Mouse (Mus musculus) limb, embryonic 15.5 days (tissue): ENCODE results near the gene Kcnn1. TPM values are rescaled to one million over a fixed set of nuclear protein-coding genes. Genes with fewer than 3 reads are reported as not detected.
"Not testable (repeated sequence)": the region's sequence is repeated elsewhere in the genome, so short reads cannot be mapped to it uniquely, and the experiment has no call there.

Source experiments
- ATAC-seq: fragments of 200-750 bp; cut with Nextera tagmentation; 2 replicates; pipeline ENCODE4 v1.8.0; 2017; ENCODE audit warnings: low read depth, moderate TSS enrichment; ENCODE audit not compliant: insufficient number of reproducible peaks, low FRiP score, low TSS enrichment
- H3K27ac ChIP-seq: fragments of 300-500 bp; sonication (generic); 2 replicates; pipeline ENCODE4 v1.5.1; 2015; ENCODE audit warnings: moderate library complexity, mild to moderate bottlenecking, inconsistent platforms
- H3K27me3 ChIP-seq: fragments of 300-500 bp; sonication (generic); 2 replicates; pipeline ENCODE4 v1.6.1; 2015; ENCODE audit warnings: inconsistent platforms
- H3K36me3 ChIP-seq: fragments of 300-500 bp; sonication (generic); 2 replicates; pipeline ENCODE4 v1.6.1; 2015; ENCODE audit warnings: inconsistent platforms
- H3K4me1 ChIP-seq: fragments of 300-500 bp; sonication (generic); 2 replicates; pipeline ENCODE4 v1.6.1; 2015; ENCODE audit warnings: inconsistent platforms
- H3K4me2 ChIP-seq: fragments of 300-500 bp; sonication (generic); 2 replicates; pipeline ENCODE4 v1.6.1; 2015; ENCODE audit warnings: mild to moderate bottlenecking, inconsistent platforms
- H3K4me3 ChIP-seq: fragments of 300-500 bp; sonication (generic); 2 replicates; pipeline ENCODE4 v1.5.1; 2015; ENCODE audit warnings: mild to moderate bottlenecking, inconsistent platforms
- H3K9ac ChIP-seq: fragments of 300-500 bp; sonication (generic); 2 replicates; pipeline ENCODE4 v1.6.1; 2015; ENCODE audit warnings: inconsistent platforms
- H3K9me3 ChIP-seq: fragments of 300-500 bp; sonication (generic); 2 replicates; pipeline ENCODE4 v1.6.1; 2016; ENCODE audit warnings: inconsistent platforms
- WGBS: fragments of 180-500 bp; shearing (Covaris S2); methylation state at CpG from one replicate; pipeline ENCODE4 v1.1.7; 2015; 5-methylcytosine and 5-hydroxymethylcytosine counted together
- polyA plus RNA-seq: library from polyadenylated mRNA; unstranded; fragments of >200 nt; fragmentation: Nextera tagmentation; extraction: Ambion mirVana; gene quantifications from 2 replicates; pipeline ENCODE4 v1.2.1, GENCODE M21; 2015

The Kcnn1 gene
- polyA plus RNA-seq, 1 experiment from 2014 or later, result 3.1 TPM

DNA sequence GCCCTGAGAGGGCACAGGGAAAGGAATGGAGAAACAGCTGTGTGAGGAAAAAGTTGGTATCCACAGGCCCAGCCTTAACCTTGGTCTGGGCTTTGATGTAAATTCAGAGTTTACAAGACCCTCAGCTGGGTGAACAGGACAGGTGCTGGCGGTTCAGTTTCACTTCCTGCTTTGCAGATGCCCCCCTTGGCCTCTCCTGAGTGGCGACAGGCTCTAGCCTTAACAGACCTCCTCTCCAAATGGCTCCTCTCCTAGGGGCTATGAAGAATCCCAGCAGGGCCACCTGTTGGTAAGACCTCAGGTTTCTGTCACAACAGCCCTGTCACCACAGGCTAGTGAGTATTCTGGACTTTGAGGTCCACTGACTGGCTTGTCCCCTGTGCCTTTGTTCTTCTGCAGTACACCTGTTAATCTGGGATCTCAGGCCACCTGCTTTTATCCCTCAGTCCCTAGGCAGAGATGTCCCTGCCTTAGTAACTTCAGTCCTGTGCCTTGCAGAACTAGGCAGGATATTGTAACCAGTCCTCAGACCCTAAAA, 35.7 kb upstream of the Kcnn1 start:
- Histone ChIP-seq H3K4me3 (no peak overlapping the region), H3K4me1 (peaks cover 20% of the 10 kb centered on the region), H3K9me3 (no peaks in the 10 kb centered on the region), H3K27me3 (peaks cover 11% of the 10 kb centered on the region), H3K9ac (no peak overlapping the region), H3K4me2 (no peak overlapping the region), H3K27ac (no peak overlapping the region), H3K36me3 (peaks cover 22% of the 10 kb centered on the region)
- WGBS, result 23% methylated on average over 2 of the region's 2 CpGs
- ATAC-seq, result no peak

DNA sequence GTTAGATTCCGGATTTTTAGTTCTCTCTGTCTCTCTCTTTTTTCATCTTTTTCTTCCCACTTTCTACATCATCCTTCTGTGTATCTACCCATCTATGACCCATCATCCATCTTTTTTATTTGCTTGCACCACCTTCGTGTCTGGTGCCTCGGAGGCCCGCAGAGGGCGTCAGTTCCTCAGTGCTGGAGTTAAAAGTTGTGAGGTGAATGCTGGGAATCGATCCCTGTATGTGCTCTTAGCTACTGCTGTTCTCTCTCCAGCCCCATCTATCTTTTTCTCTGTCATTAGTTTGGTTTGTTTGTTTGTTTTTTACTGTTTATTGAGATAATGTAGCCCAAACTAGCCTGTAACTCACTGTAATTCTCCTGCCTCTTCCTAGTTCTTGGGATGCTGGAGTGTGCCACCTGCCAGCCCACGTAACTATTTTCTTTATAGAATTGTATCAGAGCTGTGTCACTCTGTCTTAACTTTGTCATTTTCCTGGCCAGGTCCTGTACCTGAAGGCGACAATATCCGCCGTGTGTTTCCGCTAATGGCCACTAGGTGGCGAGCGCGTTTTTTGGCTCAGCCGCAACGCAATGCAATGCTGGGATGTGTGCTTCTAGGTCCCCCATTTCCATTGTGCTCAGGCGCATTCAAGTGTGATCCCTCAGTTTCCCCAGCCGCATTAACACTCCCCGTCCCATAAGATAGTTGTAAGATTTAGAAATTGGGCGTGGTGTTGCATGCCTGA, 34.8 kb upstream of the Kcnn1 start:
- Histone ChIP-seq H3K9ac (peak overlapping the region; percentile 77), H3K4me3 (peak overlapping the region; percentile 85)
- peak; percentile 27; the same call in 1 of the 2 replicates for ATAC-seq

DNA sequence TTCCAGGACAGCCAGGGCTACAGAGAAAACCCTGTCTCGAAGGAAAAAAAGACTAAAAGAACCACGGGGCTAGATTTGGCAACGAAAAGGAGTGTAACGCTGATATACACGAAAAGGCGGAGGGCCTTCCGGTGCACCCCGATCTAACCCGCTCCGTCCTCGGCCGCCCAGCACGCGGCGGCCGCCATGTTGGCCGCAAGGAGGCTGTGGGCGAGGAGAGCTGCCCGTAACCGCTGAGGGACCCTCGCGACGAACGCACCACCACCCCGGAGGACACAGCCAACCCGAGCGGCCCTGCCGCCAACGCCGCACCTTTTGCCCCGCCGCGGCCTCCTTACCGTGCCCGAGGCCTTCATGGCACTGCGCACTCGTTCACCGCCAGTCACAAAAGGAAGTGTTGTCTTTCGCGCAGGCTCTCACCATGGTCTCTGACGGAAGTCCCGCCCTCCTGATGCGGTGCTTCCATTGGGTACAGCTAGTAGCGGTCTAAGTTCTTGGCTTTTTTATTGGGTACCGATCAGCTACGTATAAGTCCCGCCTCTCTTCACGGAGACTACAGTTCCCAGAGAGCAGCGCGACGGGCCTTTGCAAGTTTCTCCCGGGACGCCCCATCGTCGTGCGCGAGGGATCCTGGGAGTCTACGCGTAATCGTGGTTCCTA, 34.1 kb upstream of the Kcnn1 start, which contains the start of gene Rpl18a:
Gene Rpl18a, minus strand, starts transcription at position 392 of the 660 bp plus-strand sequence.
- Histone ChIP-seq H3K27ac (peak within 1 kb of the TSS; percentile 90), H3K4me3 (peak within 1 kb of the TSS; percentile 85), H3K27me3 (peaks cover 27% of the 10 kb centered on the region), H3K4me1 (peaks cover 32% of the 10 kb centered on the region), H3K4me2 (peak within 1 kb of the TSS; percentile 76), H3K36me3 (peaks cover 27% of the 10 kb centered on the region), H3K9ac (peak within 1 kb of the TSS; percentile 98), H3K9me3 (no peaks in the 10 kb centered on the region)
- under 1% methylated on average over 60 of the region's 60 CpGs for WGBS
- ATAC-seq, result peak; percentile 98

More for the DNA sequence above, 34.8 kb upstream of the Kcnn1 start:
- Histone ChIP-seq H3K27ac (peak overlapping the region; percentile 90), H3K36me3 (peaks cover 27% of the 10 kb centered on the region), H3K4me2 (peak overlapping the region; percentile 75), H3K27me3 (peaks cover 20% of the 10 kb centered on the region), H3K4me1 (peaks cover 25% of the 10 kb centered on the region), H3K9me3 (no peaks in the 10 kb centered on the region)
- under 1% methylated on average over 20 of the region's 20 CpGs for WGBS

DNA sequence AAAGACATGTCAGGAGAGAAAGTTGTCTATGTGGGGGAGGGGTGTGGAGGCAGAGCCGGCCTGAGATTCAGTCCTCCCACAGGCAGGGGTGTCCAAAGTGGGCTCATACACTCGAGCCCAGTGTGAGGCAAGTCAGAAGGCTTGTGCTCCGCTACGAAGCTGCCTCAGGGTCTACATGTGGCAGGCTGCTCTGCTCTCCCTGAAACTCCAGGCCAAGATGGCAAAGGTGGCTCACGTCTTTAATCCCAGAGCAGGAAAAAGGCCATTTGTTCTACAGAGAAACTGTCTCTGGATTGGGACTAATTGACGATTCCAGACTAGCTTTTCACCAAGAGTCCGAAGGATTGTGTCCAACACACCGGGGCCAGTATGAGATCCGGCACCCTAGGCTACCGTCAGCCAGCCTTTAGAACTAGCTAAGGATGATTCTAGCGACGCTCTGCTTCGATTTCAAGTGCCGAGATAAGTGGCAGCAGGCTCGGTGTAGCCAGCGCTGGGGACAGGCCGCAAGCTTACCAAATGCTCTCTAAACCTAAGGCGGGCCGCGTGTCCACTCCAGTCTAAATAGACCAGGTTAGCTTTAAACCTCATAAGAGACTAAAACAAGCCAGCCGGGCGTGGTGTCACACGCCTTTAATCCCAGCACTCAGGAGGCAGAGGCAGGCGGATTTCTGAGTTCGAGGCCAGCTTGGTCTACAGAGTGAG, 33.4 kb upstream of the Kcnn1 start:
- H3K9me3 ChIP-seq, result no peaks in the 10 kb centered on the region
- H3K27ac ChIP-seq, result peak overlapping the region; percentile 72
- peaks cover 39% of the 10 kb centered on the region for H3K4me1 ChIP-seq
- H3K27me3 ChIP-seq, result peaks cover 34% of the 10 kb centered on the region
- H3K4me2 ChIP-seq, result peak overlapping the region; percentile 76
- peaks cover 27% of the 10 kb centered on the region for H3K36me3 ChIP-seq
- peak overlapping the region; percentile 98 for H3K9ac ChIP-seq
- 1% methylated on average over 25 of the region's 25 CpGs for WGBS
- no peak for ATAC-seq
- H3K4me3 ChIP-seq, result peak overlapping the region; percentile 85

DNA sequence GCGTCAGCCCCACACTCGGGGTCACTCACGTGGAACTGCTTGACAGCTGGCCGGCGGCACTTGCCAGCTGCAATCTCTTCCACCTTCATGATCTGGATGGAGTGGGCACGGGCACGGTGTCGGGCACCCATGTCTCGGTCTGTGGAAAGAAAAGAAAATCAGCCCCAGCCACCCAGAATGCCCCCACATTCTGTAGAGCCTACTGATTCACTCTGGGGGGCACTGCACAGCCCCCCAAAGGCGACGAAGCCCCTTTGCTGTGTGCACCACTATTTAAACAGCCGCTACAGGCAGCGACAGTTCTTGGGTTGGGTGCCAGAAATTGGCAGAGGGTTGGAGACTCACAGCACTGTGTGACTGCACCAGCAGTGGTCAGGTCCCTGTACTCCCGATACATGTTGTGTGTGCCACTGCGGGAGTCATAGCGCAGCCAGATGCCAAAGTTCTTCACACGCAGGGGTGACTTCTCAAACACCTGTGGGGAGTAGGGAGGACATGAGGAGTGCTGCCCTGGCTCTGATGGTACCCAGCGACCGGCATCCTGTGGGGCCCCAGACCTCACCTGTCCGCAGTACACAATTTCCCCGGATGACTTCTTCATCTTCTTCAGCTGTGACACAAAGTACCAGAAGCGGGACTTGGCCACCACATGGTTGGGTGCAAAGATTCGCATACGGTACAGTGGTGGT, 32.7 kb upstream of the Kcnn1 start:
- not testable (repeated sequence) for ATAC-seq
- WGBS, result 80% methylated on average over 24 of the region's 24 CpGs
- peaks cover 41% of the 10 kb centered on the region for H3K27me3 ChIP-seq

DNA sequence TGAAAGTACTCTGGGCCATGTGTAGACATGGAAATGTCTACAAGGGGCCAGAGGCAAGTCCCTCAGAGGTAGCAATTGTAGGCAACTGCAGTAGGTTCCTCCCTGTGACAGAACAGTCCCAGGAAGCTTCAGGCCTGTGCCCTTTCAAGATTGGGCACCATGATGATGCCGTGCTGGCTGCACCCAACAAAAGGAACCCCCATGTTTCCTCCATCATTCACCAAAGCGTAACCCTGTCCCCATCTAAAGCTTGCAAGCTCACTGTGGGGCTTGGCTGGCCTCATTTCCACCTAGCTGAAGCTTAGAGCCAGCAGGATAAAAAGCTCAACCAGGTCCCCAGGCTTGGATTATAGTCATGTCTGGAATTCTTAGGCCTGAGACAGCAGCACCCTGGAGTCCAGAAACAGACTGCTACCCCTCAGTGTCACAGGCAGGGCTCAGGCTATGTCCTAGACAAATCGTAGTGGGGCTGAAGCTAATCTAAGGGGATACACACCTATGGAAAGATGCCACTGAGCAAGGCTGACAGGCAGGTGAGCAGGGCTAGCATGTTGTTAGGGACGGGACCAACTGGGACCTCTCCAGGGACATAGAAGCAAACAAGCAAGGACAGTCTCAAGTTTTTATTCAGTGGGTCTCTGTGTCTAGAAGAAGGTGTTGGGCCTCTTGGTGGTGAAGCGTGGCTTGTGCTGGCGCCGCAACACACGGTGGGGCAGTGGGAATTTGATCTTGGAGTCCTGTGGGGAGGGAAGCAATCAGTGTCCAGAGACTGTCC, 31.9 kb upstream of the Kcnn1 start:
- Histone ChIP-seq H3K27ac (no peak overlapping the region), H3K9me3 (no peaks in the 10 kb centered on the region), H3K4me2 (no peak overlapping the region), H3K36me3 (peaks cover 27% of the 10 kb centered on the region), H3K27me3 (peaks cover 49% of the 10 kb centered on the region), H3K4me3 (no peak overlapping the region), H3K9ac (no peak overlapping the region), H3K4me1 (peaks cover 40% of the 10 kb centered on the region)
- no peak for ATAC-seq
- WGBS, result 90% methylated on average over 8 of the region's 8 CpGs

More for the DNA sequence above, 32.7 kb upstream of the Kcnn1 start:
- peak overlapping the region; percentile 76 for H3K4me2 ChIP-seq
- peaks cover 27% of the 10 kb centered on the region for H3K36me3 ChIP-seq
- not testable (repeated sequence) for H3K9me3 ChIP-seq, H3K27ac ChIP-seq
- peak overlapping the region; percentile 98 for H3K9ac ChIP-seq
- H3K4me1 ChIP-seq, result peaks cover 40% of the 10 kb centered on the region
- peak overlapping the region; percentile 85 for H3K4me3 ChIP-seq

DNA sequence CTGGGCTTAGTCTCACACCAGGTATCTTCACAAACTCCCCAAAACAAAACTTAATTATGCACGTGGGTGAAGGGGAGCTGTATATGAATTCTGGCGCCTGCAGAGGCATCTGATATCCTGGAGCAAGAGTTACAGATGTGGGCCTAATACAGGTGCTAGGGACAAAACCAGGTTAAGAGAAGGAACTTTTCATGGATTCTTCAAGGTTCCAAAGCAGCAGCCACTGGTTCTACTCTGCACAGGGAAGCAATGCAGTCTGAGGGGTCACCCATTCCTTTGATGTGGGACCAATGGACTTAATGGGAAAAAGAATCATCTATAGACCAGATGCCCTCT, 31.3 kb upstream of the Kcnn1 start:
- Histone ChIP-seq H3K36me3 (peaks cover 27% of the 10 kb centered on the region), H3K9ac (no peak overlapping the region), H3K27me3 (peaks cover 50% of the 10 kb centered on the region), H3K4me2 (no peak overlapping the region), H3K4me1 (peaks cover 40% of the 10 kb centered on the region), H3K27ac (no peak overlapping the region), H3K4me3 (no peak overlapping the region), H3K9me3 (no peaks in the 10 kb centered on the region)
- WGBS, result 54% methylated on average over 2 of the region's 2 CpGs
- no peak for ATAC-seq

DNA sequence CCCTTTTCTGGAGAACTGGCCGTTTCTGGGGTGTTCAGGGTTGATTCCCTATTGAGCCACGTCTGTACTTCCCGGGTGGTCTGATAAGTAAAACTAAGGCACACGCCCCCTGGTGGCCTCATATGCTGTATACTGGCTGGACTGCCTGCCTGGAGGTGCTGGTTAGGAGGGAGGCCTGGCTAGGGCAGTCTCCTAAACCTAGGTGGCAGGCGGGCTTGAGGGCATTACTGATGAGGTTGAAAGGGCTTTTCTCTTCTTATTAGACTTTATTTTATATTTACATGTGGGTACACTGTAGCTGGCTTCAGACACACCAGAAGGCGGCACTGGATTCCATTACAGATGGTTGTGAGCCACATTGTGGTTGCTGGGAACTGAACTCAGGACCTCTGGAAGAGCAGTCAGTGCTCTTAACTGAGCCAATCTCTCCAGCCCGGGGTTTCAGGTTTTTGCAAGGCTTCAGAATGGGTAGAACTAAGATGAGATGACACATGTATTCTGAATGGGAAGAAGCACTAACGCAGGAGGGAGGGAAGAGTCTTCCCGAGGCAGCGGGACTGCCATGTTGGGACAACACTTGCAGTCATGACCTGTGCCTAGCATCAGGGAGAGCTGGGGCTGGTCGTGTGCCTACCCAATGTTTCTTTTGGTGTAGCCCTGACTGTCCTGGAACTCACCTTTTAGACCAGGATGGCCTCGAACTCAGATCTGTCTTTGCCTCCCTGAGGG, 30.8 kb upstream of the Kcnn1 start:
- Histone ChIP-seq H3K9ac (no peak overlapping the region), H3K36me3 (peaks cover 27% of the 10 kb centered on the region), H3K27ac (no peak overlapping the region), H3K4me3 (no peak overlapping the region), H3K27me3 (peaks cover 51% of the 10 kb centered on the region), H3K9me3 (no peaks in the 10 kb centered on the region), H3K4me2 (no peak overlapping the region), H3K4me1 (peaks cover 40% of the 10 kb centered on the region)
- no peak for ATAC-seq
- 24% methylated on average over 12 of the region's 12 CpGs for WGBS

DNA sequence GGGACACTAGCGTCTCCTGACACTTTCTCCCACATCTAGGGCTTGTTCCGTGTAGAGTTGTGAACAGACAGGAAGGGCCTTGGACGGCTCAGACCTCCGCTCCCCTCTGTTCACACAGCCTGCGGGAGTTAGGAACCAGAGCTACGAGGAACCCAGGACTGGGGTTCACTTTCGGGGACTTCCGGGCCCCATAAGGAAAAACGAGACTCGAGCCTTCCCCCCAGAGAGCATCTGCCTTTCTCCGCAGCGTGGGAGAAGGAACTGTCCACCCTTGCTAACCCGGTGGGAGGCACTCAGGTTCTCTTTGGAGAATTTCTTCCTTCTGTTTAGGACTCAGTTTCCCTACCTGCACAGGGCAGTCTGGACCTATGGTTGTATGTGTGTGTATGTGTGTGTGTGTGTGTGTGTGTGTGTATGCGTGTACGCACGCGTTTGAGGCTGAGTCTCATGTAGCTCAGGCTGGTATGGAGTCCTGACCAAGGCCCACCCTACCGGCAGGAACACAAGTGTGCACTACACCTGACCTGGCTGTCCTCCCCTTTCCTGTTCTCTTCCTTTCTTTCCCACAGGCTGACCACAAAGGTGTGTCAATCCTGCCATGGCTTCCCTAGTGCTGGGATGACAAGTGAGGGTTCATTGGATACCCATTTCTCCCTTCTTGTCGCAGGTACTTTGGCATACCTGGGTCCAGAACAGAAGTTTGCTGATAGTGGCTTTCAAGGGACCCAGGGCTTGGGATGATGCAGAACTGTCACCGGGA, 30.0 kb upstream of the Kcnn1 start:
- Histone ChIP-seq H3K4me3 (peak overlapping the region; percentile 30), H3K4me1 (peaks cover 33% of the 10 kb centered on the region), H3K9ac (no peak overlapping the region), H3K36me3 (peaks cover 27% of the 10 kb centered on the region), H3K9me3 (no peaks in the 10 kb centered on the region), H3K27me3 (peaks cover 59% of the 10 kb centered on the region), H3K4me2 (peak overlapping the region; percentile 48), H3K27ac (no peak overlapping the region)
- WGBS, result 22% methylated on average over 20 of the region's 20 CpGs
- no peak for ATAC-seq
